Mouse (Mus musculus) forebrain, embryonic 15.5 days (tissue): ENCODE results near the gene Stxbp1. TPM values are rescaled to one million over a fixed set of nuclear protein-coding genes. Genes with fewer than 3 reads are reported as not detected.
A peak's percentile ranks its signal among the peaks of the same experiment; 100 is the strongest.

ENCODE experiments used
- ATAC-seq: fragments of 200-750 bp; cut with Nextera tagmentation; replicated peaks from 2 replicates; pipeline ENCODE4 v1.8.0; 2017; ENCODE audit warnings: mild to moderate bottlenecking, moderate TSS enrichment, moderate library complexity
- H3K27ac ChIP-seq: fragments of 300-500 bp; sonication (generic); replicated peaks from 2 replicates; pipeline ENCODE4 v1.5.1; 2015; ENCODE audit warnings: mild to moderate bottlenecking, inconsistent platforms
- H3K27me3 ChIP-seq: fragments of 300-500 bp; sonication (generic); 2 replicates; pipeline ENCODE4 v1.6.1; 2015; ENCODE audit warnings: inconsistent platforms
- H3K36me3 ChIP-seq: fragments of 300-500 bp; sonication (generic); 2 replicates; pipeline ENCODE4 v1.6.1; 2015; ENCODE audit warnings: mild to moderate bottlenecking, inconsistent platforms
- H3K4me1 ChIP-seq: fragments of 300-500 bp; sonication (generic); 2 replicates; pipeline ENCODE4 v1.6.1; 2015; ENCODE audit warnings: inconsistent platforms
- H3K4me2 ChIP-seq: fragments of 300-500 bp; sonication (generic); replicated peaks from 2 replicates; pipeline ENCODE4 v1.6.1; 2015; ENCODE audit warnings: mild to moderate bottlenecking, inconsistent platforms
- H3K4me3 ChIP-seq: fragments of 300-500 bp; sonication (generic); 2 replicates; pipeline ENCODE4 v1.5.1; 2015; ENCODE audit warnings: mild to moderate bottlenecking, inconsistent platforms
- H3K9ac ChIP-seq: fragments of 300-500 bp; sonication (generic); replicated peaks from 2 replicates; pipeline ENCODE4 v1.6.1; 2015; ENCODE audit warnings: mild to moderate bottlenecking, inconsistent platforms
- H3K9me3 ChIP-seq: fragments of 300-500 bp; sonication (generic); 2 replicates; pipeline ENCODE4 v1.6.1; 2016; ENCODE audit warnings: inconsistent platforms
- WGBS: fragments of 180-500 bp; shearing (Covaris S2); methylation state at CpG from one replicate; pipeline ENCODE4 v1.1.7; 2015; ENCODE audit warnings: mixed read lengths; 5-methylcytosine and 5-hydroxymethylcytosine counted together
- polyA plus RNA-seq: library from polyadenylated mRNA; unstranded; fragments of >200 nt; fragmentation: Nextera tagmentation; extraction: Ambion mirVana; gene quantifications from 2 replicates; pipeline ENCODE4 v1.2.1, GENCODE M21; 2015

Stxbp1 gene
- polyA plus RNA-seq, 1 experiment from 2014 or later = 197 TPM

GRCm38 (mm10) chr2:32825796-32826195 is 21.2 kb downstream of the Stxbp1 start:
- WGBS = 81% methylated on average over 6 of the region's 6 CpGs
- H3K27me3 ChIP-seq = no peaks in the 10 kb centered on the region
- peaks cover 10% of the 10 kb centered on the region for H3K4me1 ChIP-seq
- ATAC-seq = no peak
- 0 out of 2 replicates have a peak, but pooled peaks cover 6% of the 10 kb centered on the region for H3K36me3 ChIP-seq
- no peak overlapping the region for H3K4me2 ChIP-seq
- H3K4me3 ChIP-seq = no peak overlapping the region
- no peak overlapping the region for H3K9ac ChIP-seq
- H3K27ac ChIP-seq = no peak overlapping the region
- H3K9me3 ChIP-seq = no peaks in the 10 kb centered on the region

- no peak overlapping the region for H3K4me2 ChIP-seq
- no peaks in the 10 kb centered on the region for H3K27me3 ChIP-seq
- H3K4me1 ChIP-seq = peaks cover 10% of the 10 kb centered on the region
- ATAC-seq = no peak
- H3K9me3 ChIP-seq = no peaks in the 10 kb centered on the region
- no peak overlapping the region for H3K27ac ChIP-seq
- no peak overlapping the region for H3K9ac ChIP-seq
- 75% methylated on average over 1 of the region's 1 CpGs for WGBS
- peaks cover 15% of the 10 kb centered on the region; the same call in 1 of the 2 replicates for H3K36me3 ChIP-seq
- H3K4me3 ChIP-seq = no peak overlapping the region
Observed at GRCm38 (mm10) chr2:32824778-32825177, 22.3 kb downstream of the Stxbp1 start.

GRCm38 (mm10) chr2:32824181-32824580 is 22.9 kb downstream of the Stxbp1 start:
- ATAC-seq = no peak
- Histone ChIP-seq H3K4me2 (no peak overlapping the region), H3K4me3 (no peak overlapping the region), H3K9ac (no peak overlapping the region), H3K4me1 (peaks cover 10% of the 10 kb centered on the region), H3K9me3 (no peaks in the 10 kb centered on the region), H3K36me3 (peaks cover 16% of the 10 kb centered on the region; the same call in 1 of the 2 replicates), H3K27ac (no peak overlapping the region; the same call in 1 of the 2 replicates), H3K27me3 (no peaks in the 10 kb centered on the region)
- WGBS = 56% methylated on average over 8 of the region's 8 CpGs

GRCm38 (mm10) chr2:32823579-32824154 is 23.4 kb downstream of the Stxbp1 start:
- Histone ChIP-seq H3K4me3 (no peak overlapping the region), H3K9ac (no peak overlapping the region), H3K9me3 (no peaks in the 10 kb centered on the region), H3K36me3 (peaks cover 16% of the 10 kb centered on the region; the same call in 1 of the 2 replicates), H3K27ac (no peak overlapping the region; the same call in 1 of the 2 replicates), H3K27me3 (no peaks in the 10 kb centered on the region), H3K4me1 (peaks cover 10% of the 10 kb centered on the region), H3K4me2 (no peak overlapping the region)
- ATAC-seq = no peak
- 70% methylated on average over 8 of the region's 8 CpGs for WGBS

- Histone ChIP-seq H3K9ac (no peak overlapping the region), H3K4me1 (peaks cover 10% of the 10 kb centered on the region), H3K4me3 (no peak overlapping the region), H3K27ac (no peak overlapping the region), H3K36me3 (peaks cover 18% of the 10 kb centered on the region), H3K4me2 (no peak overlapping the region), H3K9me3 (no peaks in the 10 kb centered on the region), H3K27me3 (no peaks in the 10 kb centered on the region)
- 79% methylated on average over 11 of the region's 11 CpGs for WGBS
- no peak for ATAC-seq
Observed at GRCm38 (mm10) chr2:32823153-32823552, 23.9 kb downstream of the Stxbp1 start.

GRCm38 (mm10) chr2:32822643-32823042 is 24.4 kb downstream of the Stxbp1 start:
- no peak overlapping the region for H3K4me3 ChIP-seq
- peaks cover 12% of the 10 kb centered on the region for H3K4me1 ChIP-seq
- H3K36me3 ChIP-seq = peaks cover 23% of the 10 kb centered on the region
- WGBS = 87% methylated on average over 6 of the region's 6 CpGs
- H3K9me3 ChIP-seq = no peaks in the 10 kb centered on the region
- H3K27ac ChIP-seq = no peak overlapping the region
- H3K4me2 ChIP-seq = no peak overlapping the region
- no peak for ATAC-seq
- H3K27me3 ChIP-seq = no peaks in the 10 kb centered on the region
- H3K9ac ChIP-seq = no peak overlapping the region

GRCm38 (mm10) chr2:32821041-32821802 is 25.8 kb downstream of the Stxbp1 start:
- ATAC-seq = no peak
- Histone ChIP-seq H3K9me3 (no peaks in the 10 kb centered on the region), H3K9ac (no peak overlapping the region), H3K4me2 (no peak overlapping the region), H3K36me3 (peaks cover 25% of the 10 kb centered on the region), H3K27me3 (no peaks in the 10 kb centered on the region), H3K4me1 (peaks cover 23% of the 10 kb centered on the region), H3K27ac (no peak overlapping the region), H3K4me3 (no peak overlapping the region)
- 70% methylated on average over 11 of the region's 11 CpGs for WGBS

GRCm38 (mm10) chr2:32818208-32818607 is 28.8 kb downstream of the Stxbp1 start:
- WGBS = 92% methylated on average over 5 of the region's 5 CpGs
- H3K36me3 ChIP-seq = peaks cover 46% of the 10 kb centered on the region
- ATAC-seq = no peak
- no peak overlapping the region for H3K4me3 ChIP-seq
- peaks cover 14% of the 10 kb centered on the region for H3K4me1 ChIP-seq
- no peaks in the 10 kb centered on the region for H3K9me3 ChIP-seq
- no peak overlapping the region for H3K9ac ChIP-seq
- no peaks in the 10 kb centered on the region for H3K27me3 ChIP-seq
- H3K27ac ChIP-seq = peak overlapping the region; percentile 88
- H3K4me2 ChIP-seq = no peak overlapping the region

GRCm38 (mm10) chr2:32817589-32817988 is 29.5 kb downstream of the Stxbp1 start:
- no peak overlapping the region for H3K4me3 ChIP-seq
- peak overlapping the region; percentile 88 for H3K27ac ChIP-seq
- no peak overlapping the region for H3K9ac ChIP-seq
- H3K36me3 ChIP-seq = peaks cover 52% of the 10 kb centered on the region
- H3K9me3 ChIP-seq = no peaks in the 10 kb centered on the region
- H3K4me1 ChIP-seq = peaks cover 14% of the 10 kb centered on the region
- no peaks in the 10 kb centered on the region for H3K27me3 ChIP-seq
- WGBS = 39% methylated on average over 7 of the region's 7 CpGs
- ATAC-seq = no peak
- no peak overlapping the region for H3K4me2 ChIP-seq

GRCm38 (mm10) chr2:32816946-32817581 is 30.0 kb downstream of the Stxbp1 start:
- peak; percentile 85 for ATAC-seq
- 55% methylated on average over 17 of the region's 17 CpGs for WGBS

GRCm38 (mm10) chr2:32816497-32816896 is 30.5 kb downstream of the Stxbp1 start:
- Histone ChIP-seq H3K27me3 (no peaks in the 10 kb centered on the region), H3K9me3 (no peaks in the 10 kb centered on the region), H3K4me1 (peaks cover 14% of the 10 kb centered on the region), H3K36me3 (peaks cover 56% of the 10 kb centered on the region), H3K4me2 (no peak overlapping the region), H3K27ac (peak overlapping the region; percentile 88), H3K4me3 (no peak overlapping the region), H3K9ac (no peak overlapping the region)
- ATAC-seq = peak; percentile 46; the same call in 1 of the 2 replicates
- 68% methylated on average over 2 of the region's 2 CpGs for WGBS

More at GRCm38 (mm10) chr2:32816946-32817581, 30.0 kb downstream of the Stxbp1 start:
- Histone ChIP-seq H3K4me1 (peaks cover 14% of the 10 kb centered on the region), H3K27ac (peak overlapping the region; percentile 88), H3K27me3 (no peaks in the 10 kb centered on the region), H3K4me3 (no peak overlapping the region), H3K9ac (no peak overlapping the region), H3K9me3 (no peaks in the 10 kb centered on the region), H3K4me2 (0 out of 2 replicates have a peak overlapping the region, but pooled peaks have one; percentile 6), H3K36me3 (peaks cover 53% of the 10 kb centered on the region)

GRCm38 (mm10) chr2:32811959-32812358 is 35.1 kb downstream of the Stxbp1 start:
- ATAC-seq = no peak
- Histone ChIP-seq H3K4me2 (no peak overlapping the region), H3K4me1 (peaks cover 4% of the 10 kb centered on the region), H3K9me3 (no peaks in the 10 kb centered on the region), H3K9ac (no peak overlapping the region), H3K27me3 (no peaks in the 10 kb centered on the region), H3K36me3 (peaks cover 73% of the 10 kb centered on the region), H3K4me3 (no peak overlapping the region), H3K27ac (no peak overlapping the region)
- 88% methylated on average over 8 of the region's 8 CpGs for WGBS
